Mouse (Mus musculus) kidney, adult 2 months (tissue): ENCODE results near the gene Abtb2. TPM values are rescaled to one million over a fixed set of nuclear protein-coding genes. Genes with fewer than 3 reads are reported as not detected.

Experiments used
- DNase-seq: peaks from one replicate; pipeline ENCODE4 v3.0.0; 2021
- H3K27ac ChIP-seq: fragments of 200-500 bp; 2 replicates; pipeline ENCODE4 v1.5.1; 2012; ENCODE audit warnings: low read depth, low read length, control low read depth, inconsistent platforms; ENCODE audit not compliant: insufficient read depth
- H3K27me3 ChIP-seq: fragments of 200-500 bp; replicated peaks from 2 replicates; pipeline ENCODE4 v1.6.1; 2012; ENCODE audit warnings: mild to moderate bottlenecking, moderate library complexity, low read length, inconsistent platforms; ENCODE audit not compliant: control insufficient read depth, insufficient read depth
- H3K36me3 ChIP-seq: fragments of 200-500 bp; 2 replicates; pipeline ENCODE4 v1.6.1; 2012; ENCODE audit warnings: mild to moderate bottlenecking, moderate library complexity, low read length, inconsistent platforms; ENCODE audit not compliant: control insufficient read depth, insufficient read depth
- H3K4me1 ChIP-seq: fragments of 200-500 bp; 2 replicates; pipeline ENCODE4 v1.6.1; 2011; ENCODE audit warnings: low read length; ENCODE audit not compliant: control insufficient read depth, insufficient read depth
- H3K4me3 ChIP-seq: fragments of 200-500 bp; 2 replicates; pipeline ENCODE4 v1.5.1; 2011; ENCODE audit warnings: mild to moderate bottlenecking, low read depth, low read length, control low read depth; ENCODE audit not compliant: insufficient read depth
- CTCF ChIP-seq: fragments of 200-500 bp; conservative IDR thresholded peaks from 2 replicates; pipeline ENCODE4 v1.5.1; 2011; ENCODE audit warnings: low read depth, mild to moderate bottlenecking, control low read depth, low read length, moderate library complexity, mixed read lengths; ENCODE audit not compliant: insufficient read depth, insufficient read length
- POLR2A ChIP-seq: fragments of 200-500 bp; IDR thresholded peaks from one replicate; pipeline ENCODE4 v1.6.1; 2011; ENCODE audit warnings: low read depth, low read length, control low read depth
- WGBS: fragments of 180-500 bp; shearing (Covaris S2); methylation state at CpG from one replicate; pipeline ENCODE4 v1.1.7; 2018; 5-methylcytosine and 5-hydroxymethylcytosine counted together
- polyA plus RNA-seq: library from polyadenylated mRNA; depleted of rRNA; stranded (reverse); fragments of >200 nt; gene quantifications from 2 replicates; pipeline ENCODE4 v1.2.3, GENCODE M21; 2012

Abtb2 gene
- polyA plus RNA-seq, 1 experiment = 11.6 TPM

DNA sequence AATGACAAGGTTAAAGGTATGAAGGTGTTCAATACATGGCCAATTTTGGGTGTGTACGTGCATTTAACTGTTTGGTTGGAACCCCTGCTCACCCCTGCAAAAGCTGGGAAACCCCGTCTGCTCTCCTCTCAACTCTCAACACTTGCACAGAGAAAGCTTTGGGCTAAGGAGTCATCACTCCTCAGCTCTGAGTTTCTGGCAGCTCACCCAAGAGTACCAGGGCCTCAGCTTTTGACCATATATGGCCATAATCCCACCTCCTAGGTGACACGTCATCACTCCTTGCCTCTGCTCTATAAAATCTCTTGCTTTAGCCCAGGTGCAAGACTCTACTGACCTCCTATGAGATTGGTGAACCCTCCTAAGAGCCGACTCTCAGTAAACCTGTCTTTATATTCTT lies 5.2 kb upstream of the Abtb2 start:
- 78% methylated on average over 4 of the region's 4 CpGs for WGBS
- Histone ChIP-seq H3K27me3 (no peaks in the 10 kb centered on the region), H3K4me1 (peaks cover 8% of the 10 kb centered on the region; the same call in 1 of the 2 replicates), H3K4me3 (no peak overlapping the region), H3K27ac (no peak overlapping the region), H3K36me3 (no peaks in the 10 kb centered on the region)
- TF ChIP-seq POLR2A (no peak), CTCF (no peak)
- no peak for DNase-seq

DNA sequence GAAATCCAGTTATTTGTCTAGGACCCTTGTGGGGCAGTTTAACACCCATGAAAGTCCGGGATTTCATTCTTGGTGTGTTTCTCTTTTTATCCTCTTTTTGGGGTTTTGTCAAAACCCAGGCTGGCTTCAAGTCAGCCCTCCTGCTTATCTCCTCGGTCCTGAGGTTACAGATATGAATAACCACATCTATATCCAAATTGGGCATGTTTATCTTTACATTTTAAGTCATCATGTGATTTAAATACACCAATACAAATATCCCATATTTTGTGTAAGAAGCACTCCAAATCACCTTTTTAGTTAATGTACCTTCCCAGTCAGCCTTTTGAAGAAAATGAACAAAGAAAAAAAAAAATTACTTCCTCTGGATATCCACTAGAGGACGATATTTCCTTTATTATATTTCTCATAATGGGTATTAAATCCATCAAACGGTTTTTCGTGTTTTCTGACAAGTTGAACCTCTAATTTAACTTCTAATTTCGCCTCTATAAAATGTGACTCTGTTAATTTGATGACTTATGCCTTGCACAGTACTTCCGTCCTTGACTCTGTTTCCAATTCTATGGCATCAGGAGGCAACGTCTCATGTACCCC lies 1.6 kb upstream of the Abtb2 start:
- no peak for DNase-seq
- no peak overlapping the region for H3K27ac ChIP-seq
- TF ChIP-seq CTCF (peak; percentile 21; the same call in 1 of the 2 replicates), POLR2A (no peak)
- H3K27me3 ChIP-seq = no peaks in the 10 kb centered on the region
- no peaks in the 10 kb centered on the region for H3K36me3 ChIP-seq
- WGBS = 13% methylated on average over 8 of the region's 8 CpGs
- no peak overlapping the region for H3K4me3 ChIP-seq
- peaks cover 16% of the 10 kb centered on the region; the same call in 1 of the 2 replicates for H3K4me1 ChIP-seq

DNA sequence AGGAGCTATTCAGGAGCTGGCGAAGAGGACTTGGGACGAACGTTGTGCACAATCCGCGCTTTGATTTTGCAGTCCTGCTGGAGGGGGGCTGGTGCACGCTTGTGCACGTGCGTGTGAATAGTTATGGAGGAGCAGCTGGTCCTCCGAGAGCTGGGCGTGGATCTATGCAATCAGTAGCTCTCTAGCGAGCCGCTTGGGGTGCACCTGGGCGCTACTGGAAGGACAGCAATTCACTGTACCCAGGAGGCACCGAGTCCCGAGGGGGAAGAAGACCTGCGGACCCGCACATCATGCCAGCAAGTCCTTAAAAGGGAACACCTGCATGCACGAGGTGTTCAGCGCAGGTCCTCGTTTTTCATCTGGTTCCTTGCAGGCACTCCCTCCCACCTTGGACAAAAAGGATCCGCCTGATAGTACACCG lies 929 bp upstream of the Abtb2 start:
- WGBS = 2% methylated on average over 22 of the region's 22 CpGs
- no peaks in the 10 kb centered on the region for H3K36me3 ChIP-seq
- H3K4me3 ChIP-seq = peak overlapping the region; percentile 49
- DNase-seq = peak; percentile 35
- peaks cover 20% of the 10 kb centered on the region; the same call in 1 of the 2 replicates for H3K4me1 ChIP-seq
- H3K27ac ChIP-seq = no peak overlapping the region
- no peaks in the 10 kb centered on the region for H3K27me3 ChIP-seq
- TF ChIP-seq CTCF (peak; percentile 20; the same call in 1 of the 2 replicates), POLR2A (no peak)

DNA sequence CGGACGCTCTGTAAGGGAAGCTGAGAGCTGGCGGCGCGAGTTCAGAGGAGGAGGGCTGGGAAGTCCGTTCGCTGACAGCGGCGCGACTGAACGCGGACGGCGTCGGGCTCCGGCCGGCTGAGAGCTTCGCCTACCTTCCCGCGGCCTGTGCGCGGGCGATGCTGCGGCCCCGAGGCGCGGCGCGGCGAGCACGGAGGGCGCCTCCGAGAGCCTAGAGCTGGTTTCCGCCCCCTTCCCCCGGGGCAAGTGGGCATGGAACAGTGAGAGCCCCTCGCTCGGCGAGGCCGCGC lies 258 bp downstream of the Abtb2 start:
- H3K36me3 ChIP-seq = no peaks in the 10 kb centered on the region
- H3K4me1 ChIP-seq = peaks cover 20% of the 10 kb centered on the region; the same call in 1 of the 2 replicates
- H3K27ac ChIP-seq = peak overlapping the region; percentile 74
- H3K27me3 ChIP-seq = no peaks in the 10 kb centered on the region
- H3K4me3 ChIP-seq = peak overlapping the region; percentile 90
- no peak for DNase-seq
- TF ChIP-seq POLR2A (no peak), CTCF (no peak)
- WGBS = 1% methylated on average over 40 of the region's 40 CpGs

DNA sequence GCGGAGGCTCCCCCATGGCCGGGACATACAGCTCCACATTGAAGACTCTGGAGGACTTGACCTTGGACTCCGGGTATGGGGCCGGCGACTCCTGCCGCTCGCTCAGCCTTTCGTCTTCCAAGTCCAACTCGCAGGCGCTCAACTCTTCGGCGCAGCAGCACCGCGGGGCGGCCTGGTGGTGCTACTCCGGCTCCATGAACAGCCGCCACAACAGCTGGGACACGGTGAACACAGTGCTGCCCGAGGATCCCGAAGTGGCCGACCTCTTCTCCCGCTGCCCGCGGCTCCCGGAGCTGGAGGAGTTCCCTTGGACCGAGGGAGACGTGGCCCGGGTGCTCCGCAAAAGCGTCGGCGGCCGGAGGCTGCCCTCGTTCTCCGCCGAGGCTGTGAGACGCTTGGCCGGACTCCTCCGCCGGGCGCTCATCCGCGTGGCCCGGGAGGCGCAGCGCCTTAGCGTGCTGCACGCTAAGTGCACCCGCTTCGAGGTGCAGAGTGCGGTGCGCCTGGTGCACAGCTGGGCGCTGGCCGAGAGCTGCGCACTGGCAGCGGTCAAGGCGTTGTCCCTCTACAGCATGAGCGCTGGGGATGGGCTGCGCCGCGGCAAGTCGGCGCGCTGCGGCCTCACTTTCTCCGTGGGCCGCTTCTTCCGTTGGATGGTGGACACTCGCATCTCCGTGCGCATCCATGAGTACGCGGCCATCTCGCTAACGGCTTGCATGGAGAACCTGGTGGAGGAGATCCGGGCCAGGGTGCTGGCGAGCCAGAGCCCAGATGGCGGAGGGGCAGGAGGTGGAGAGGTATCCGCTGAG lies 807 bp downstream of the Abtb2 start:
- DNase-seq = peak; percentile 81
- TF ChIP-seq CTCF (no peak), POLR2A (no peak)
- Histone ChIP-seq H3K36me3 (no peaks in the 10 kb centered on the region), H3K4me3 (peak overlapping the region; percentile 90), H3K27me3 (no peaks in the 10 kb centered on the region), H3K27ac (peak overlapping the region; percentile 74), H3K4me1 (peaks cover 20% of the 10 kb centered on the region; the same call in 1 of the 2 replicates)
- under 1% methylated on average over 79 of the region's 79 CpGs for WGBS

DNA sequence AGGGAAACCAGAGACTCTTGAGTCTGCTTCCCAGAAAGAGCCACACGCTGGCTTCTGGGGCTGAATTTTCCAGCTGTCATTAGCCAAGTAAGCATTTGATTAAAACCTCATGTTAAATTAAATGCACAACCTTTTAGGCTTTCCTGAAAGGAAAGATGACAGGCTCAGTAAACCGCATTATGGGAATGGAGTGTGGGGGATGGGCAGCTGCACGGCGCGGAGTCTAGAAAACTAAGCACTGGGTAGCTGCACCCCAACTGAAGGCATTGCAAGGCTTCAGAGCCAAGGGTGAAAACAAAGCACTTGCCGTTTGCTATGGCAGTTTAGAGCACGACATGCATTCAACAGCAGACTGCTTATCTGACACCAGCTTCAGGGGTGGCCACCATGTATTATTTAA lies 2.1 kb downstream of the Abtb2 start:
- TF ChIP-seq CTCF (no peak), POLR2A (no peak)
- H3K27me3 ChIP-seq = no peaks in the 10 kb centered on the region
- DNase-seq = no peak
- H3K4me3 ChIP-seq = peak overlapping the region; percentile 90
- WGBS = 43% methylated on average over 7 of the region's 7 CpGs
- H3K4me1 ChIP-seq = peaks cover 27% of the 10 kb centered on the region; the same call in 1 of the 2 replicates
- H3K36me3 ChIP-seq = no peaks in the 10 kb centered on the region
- no peak overlapping the region for H3K27ac ChIP-seq

DNA sequence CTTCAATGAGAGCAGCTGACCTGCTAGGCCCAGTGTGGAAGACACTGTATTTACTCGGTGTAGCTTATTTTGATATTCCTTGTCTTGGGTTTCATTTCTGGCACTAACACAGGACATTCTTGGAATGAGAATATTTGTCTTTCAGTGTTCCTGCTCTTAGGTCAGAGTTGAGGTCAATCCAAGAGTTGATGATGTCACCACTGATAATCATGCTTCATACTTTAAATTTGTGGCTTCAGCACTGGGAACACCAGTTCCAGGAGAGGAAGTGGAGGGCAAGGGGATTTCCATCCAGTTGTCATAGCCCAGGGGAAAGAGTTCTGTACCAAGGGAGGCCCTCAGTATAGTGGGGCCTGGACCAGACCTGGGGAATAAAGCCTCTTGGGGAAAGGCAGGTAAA lies 3.6 kb downstream of the Abtb2 start:
- TF ChIP-seq POLR2A (no peak), CTCF (no peak)
- WGBS = 27% methylated on average over 1 of the region's 1 CpGs
- peak; percentile 34 for DNase-seq
- Histone ChIP-seq H3K27me3 (no peaks in the 10 kb centered on the region), H3K4me3 (no peak overlapping the region), H3K27ac (no peak overlapping the region), H3K4me1 (peaks cover 27% of the 10 kb centered on the region; the same call in 1 of the 2 replicates), H3K36me3 (no peaks in the 10 kb centered on the region)
